Mouse (Mus musculus): ENCODE results near the gene St8sia2.
"Not testable (repeated sequence)": the region's sequence is repeated elsewhere in the genome, so short reads cannot be mapped to it uniquely, and the experiment has no call there.

DNA sequence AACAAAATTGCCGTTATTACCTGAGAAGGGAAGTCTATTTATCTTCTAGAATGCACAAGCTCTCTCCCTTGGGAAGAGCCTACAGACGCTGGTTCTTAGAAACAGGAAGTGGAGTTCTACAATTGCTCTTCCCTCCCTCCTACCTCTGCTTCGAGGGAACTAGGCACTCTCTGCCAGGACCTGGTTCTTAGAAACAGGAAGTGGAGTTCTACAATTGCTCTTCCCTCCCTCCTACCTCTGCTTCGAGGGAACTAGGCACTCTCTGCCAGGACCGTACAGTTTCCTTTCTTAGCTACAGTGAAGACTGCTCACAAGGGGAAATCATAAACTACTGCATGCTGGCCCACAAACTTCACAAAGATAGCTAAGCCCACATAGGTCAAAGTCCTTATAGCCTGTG is 41.3 kb downstream of the St8sia2 start:
- TF ChIP-seq MAFK (IDR thresholded peaks at IDR 0.05; ENCODE audit: insufficient read depth, low read depth, low read length); ZC3H11A (IDR thresholded peaks at IDR 0.05; ENCODE audit: borderline replicate concordance, low read depth, low read length); HCFC1 (IDR thresholded peaks at IDR 0.05; ENCODE audit: borderline replicate concordance, insufficient read depth, low read length): not testable (repeated sequence)

All from ES-E14 (cell line).